ENCODE assay signal across 9 mouse cellular contexts in genomic region chr13:82265170-82265569, GRCm38 (mm10).
"Had no signal": no experiment of that assay in that cellular context is flagged by ENCODE, and none has a peak within 500 bp of the region (broad histone marks: within the 10 kb centered on the region; RNA-seq: fewer than 3 reads in every experiment).

No protein-coding gene starts in this region.

- H3K9ac ChIP-seq: limb, embryonic 15.5 days; liver, embryonic 12.5 days; lung, embryonic 14.5 days; midbrain, embryonic 12.5 days had no signal

- H3K4me1 ChIP-seq: limb, embryonic 15.5 days; liver, embryonic 12.5 days had no signal

- H3K36me3 ChIP-seq: limb, embryonic 15.5 days; liver, embryonic 12.5 days; midbrain, embryonic 12.5 days had no signal

- DNase-seq: lung, embryonic 14.5 days; lung, postnatal 10 days; lung, postnatal 4 days; thymus, adult 18-20 months; thymus, postnatal 14 days had no signal

- H3K27ac ChIP-seq: limb, embryonic 15.5 days; liver, embryonic 12.5 days; midbrain, embryonic 12.5 days; stomach, postnatal 0 days had no signal

- H3K9me3 ChIP-seq: limb, embryonic 15.5 days; liver, embryonic 12.5 days; midbrain, embryonic 12.5 days had no signal

- H3K4me2 ChIP-seq: limb, embryonic 15.5 days; liver, embryonic 12.5 days; lung, embryonic 14.5 days; midbrain, embryonic 12.5 days had no signal

- H3K4me3 ChIP-seq: limb, embryonic 15.5 days; liver, embryonic 12.5 days; midbrain, embryonic 12.5 days had no signal

- ATAC-seq: liver, embryonic 12.5 days had no signal

- H3K27me3 ChIP-seq: limb, embryonic 15.5 days; liver, embryonic 12.5 days; midbrain, embryonic 12.5 days had no signal
